Mouse (Mus musculus): Measurements from ENCODE around the gene Il12rb1. TPM values are rescaled to one million over a fixed set of nuclear protein-coding genes. Genes with fewer than 3 reads are reported as not detected.

Il12rb1 gene
- total RNA-seq, 1 experiment from 2014 or later, result not detected

DNA sequence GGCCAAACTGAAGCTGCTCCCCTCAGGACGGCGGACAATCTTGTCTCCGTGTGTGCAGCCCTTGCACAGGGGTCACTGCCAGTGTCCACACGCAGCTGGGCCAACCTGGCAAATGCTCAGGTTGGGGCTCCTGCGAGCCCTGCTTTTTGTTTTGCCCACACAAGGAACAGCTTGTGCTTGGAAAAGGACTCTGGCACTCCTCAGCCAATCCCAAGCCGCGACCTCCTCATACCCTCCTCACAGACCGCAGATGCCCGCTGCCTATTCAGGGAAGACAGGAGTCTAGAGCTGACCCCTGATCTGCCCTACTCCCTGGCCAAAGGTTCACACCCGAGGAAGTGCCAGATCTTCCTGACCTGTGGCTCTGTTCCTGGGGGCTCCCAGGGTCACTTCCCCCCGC lies 24.1 kb downstream of the Il12rb1 start:
- no peak for DNase-seq

- DNase-seq, result no peak
Measured at GRCm38 (mm10) chr8:70833018-70833482, 24.8 kb downstream of the Il12rb1 start.

DNA sequence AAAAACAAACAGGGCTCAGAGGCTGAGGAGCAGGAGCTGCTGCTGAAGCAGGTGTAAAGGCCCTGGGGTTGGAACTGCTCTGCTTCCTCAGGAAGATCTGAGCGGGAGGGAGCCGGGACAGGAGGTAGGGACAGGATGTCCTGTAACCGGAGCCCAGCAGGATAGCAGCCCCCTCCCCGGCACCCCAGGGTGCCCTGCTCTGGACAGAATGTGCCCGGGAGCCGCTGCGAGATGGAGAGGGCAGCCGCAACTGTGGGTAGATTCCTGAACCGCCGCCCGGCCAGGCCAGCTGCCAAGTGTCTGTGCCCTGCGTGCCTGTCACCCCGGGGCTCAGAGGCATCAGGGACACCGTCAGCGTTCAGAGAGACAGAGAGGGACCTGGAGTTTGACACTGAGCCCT lies 25.3 kb downstream of the Il12rb1 start:
- peak; percentile 79 for DNase-seq

DNA sequence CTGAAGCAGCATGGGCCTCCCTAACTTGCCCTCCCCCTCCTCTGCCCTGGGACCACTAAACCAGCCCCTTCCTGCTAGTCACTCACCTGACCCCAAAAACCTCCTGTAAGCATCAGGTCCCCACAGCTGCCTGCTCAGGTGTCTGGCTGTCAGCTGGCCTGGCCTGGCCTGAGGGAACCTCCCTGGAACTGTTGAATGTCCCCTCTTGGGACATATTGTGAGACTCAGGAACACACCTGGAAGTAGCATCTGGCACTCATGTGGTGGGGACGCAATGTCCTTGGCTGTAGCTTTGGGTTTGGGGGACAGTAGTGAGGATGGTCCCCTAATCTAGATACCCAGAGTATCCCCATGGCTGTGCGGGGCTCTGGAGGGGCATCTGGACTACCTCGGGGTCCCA lies 25.8 kb downstream of the Il12rb1 start:
- DNase-seq, result no peak

DNA sequence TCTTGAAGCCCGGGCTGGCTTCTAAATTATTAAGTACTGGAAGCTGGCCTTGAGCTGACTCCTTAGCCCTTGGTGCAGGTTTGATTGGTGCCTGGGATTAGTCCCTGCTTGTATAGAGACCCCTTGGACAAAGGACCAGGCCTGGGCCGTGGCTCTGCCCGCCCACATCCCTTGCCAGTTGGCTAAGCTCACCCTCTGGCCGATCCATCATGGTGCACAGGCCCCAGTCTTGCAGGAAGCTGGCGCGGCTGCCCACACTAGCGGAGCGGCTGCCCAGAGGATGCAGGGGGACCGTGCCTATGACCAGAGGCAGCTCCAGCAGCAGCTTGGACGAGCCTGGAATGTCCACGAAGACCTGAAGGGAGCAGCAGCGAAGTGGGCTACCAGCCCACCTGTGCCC lies 28.4 kb downstream of the Il12rb1 start:
- no peak for DNase-seq

DNA sequence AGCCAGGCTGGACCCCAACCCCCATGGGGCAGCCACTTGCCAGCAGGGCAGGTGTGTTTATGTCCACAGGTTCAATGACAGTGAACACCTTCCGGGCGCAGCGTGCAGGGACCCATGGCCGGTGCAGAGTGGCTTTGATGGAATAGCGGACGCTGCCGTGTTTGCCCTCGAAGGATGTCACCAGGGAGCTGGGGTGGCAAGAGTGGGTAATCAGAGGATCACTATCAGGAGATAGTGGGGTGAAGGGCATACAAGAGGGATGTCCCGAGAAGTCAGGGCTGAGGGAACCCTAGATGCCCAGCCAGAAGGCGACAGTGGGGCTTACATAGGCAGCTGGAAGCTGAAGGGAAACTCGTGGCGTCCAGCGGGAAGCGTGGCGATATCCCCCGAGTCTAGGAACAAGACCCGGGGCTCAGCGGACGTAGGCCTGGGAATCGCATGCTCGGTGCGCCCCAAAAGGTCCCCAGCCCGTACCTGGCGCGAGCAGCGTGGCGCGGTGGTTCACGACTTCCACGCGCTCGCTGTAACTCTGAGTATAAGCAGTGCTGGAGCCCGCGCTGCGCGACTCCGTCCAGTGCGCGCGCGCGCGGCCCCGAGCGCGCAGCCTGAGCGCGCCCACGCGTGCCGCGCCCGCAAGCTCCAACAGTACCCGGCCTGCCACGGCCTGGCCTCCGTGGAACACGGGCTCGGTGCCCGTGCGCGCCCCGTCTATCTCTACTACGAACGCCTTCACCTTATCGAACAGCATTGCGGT lies 30.6 kb downstream of the Il12rb1 start:
- DNase-seq, result no peak

GRCm38 (mm10) chr8:70839408-70840351 lies 31.4 kb downstream of the Il12rb1 start, which contains the start of gene Arrdc2:
Gene Arrdc2, minus strand, starts transcription at chr8:70839720.
- peak; percentile 97 for DNase-seq

GRCm38 (mm10) chr8:70840590-70840989 lies 32.3 kb downstream of the Il12rb1 start:
- DNase-seq, result no peak

- peak; percentile 89 for DNase-seq
Measured at GRCm38 (mm10) chr8:70841147-70842072, 33.2 kb downstream of the Il12rb1 start.

- DNase-seq, result no peak
Measured at GRCm38 (mm10) chr8:70842484-70842883, 34.2 kb downstream of the Il12rb1 start.

DNA sequence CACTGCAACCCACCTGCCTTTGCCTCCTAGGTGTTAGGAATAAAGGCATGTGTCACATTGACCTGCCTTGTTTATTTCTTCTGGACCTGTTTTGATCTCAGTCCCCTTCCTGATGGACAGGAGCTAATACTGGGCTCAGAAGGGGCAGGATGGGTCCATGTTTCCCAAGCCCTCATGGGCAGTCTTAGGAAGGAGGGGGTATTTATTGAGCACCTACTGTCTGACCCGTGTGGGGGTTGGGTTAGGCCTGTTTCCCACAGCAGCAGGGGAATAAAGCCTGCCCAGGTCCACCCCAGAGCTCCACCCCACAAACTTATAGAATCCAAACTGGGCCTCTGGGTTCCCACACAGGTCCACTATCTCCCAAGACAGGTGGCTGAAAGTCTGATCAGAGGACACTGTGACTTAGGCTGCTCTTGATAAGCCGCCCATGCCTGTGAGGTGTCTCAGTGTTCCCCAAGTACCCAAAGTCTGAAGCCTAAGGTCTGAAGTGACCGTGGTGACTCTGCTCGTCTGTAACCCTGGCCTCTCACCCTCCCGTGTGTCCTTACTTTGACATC lies 35.0 kb downstream of the Il12rb1 start:
- DNase-seq, result no peak

DNA sequence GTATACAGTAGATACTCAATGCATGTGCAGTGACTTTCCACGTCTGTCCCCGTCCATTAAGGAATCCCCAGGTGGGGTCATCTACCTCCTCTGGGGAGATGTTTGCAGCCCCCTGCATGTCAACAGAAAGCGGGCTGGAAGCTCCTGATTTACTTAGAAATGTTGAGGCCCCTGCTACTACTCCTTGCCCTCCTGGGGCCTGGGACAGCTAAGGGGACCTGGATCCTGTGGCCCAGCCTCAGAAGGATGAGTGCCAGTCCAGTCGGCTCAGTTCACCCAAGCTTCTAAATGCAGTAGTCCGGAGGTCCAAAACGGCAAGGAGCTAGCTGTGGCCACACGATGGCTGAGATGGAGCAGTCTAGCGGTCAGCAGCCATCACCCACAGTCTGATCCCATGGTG lies 35.7 kb downstream of the Il12rb1 start:
- DNase-seq, result no peak

DNA sequence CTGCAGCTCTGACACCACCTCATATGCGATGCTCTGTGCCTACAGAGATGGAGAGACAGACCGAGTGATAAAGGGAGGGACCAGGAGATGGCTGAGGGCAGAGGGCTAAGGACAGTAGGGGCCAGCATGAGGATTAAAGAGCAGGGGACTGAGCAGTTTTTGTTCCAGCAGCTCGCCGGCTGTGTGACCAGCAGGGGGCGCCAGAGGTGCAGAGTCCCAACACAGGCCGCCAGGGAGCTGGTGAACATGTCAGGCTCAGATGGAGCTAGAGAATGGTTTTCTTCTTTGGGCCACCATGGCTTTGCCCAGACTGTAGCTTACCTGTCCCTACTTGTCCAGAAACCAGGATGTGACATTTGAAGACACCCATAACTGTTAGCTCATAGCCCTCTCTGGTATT lies 36.3 kb downstream of the Il12rb1 start:
- DNase-seq, result peak; percentile 95

DNA sequence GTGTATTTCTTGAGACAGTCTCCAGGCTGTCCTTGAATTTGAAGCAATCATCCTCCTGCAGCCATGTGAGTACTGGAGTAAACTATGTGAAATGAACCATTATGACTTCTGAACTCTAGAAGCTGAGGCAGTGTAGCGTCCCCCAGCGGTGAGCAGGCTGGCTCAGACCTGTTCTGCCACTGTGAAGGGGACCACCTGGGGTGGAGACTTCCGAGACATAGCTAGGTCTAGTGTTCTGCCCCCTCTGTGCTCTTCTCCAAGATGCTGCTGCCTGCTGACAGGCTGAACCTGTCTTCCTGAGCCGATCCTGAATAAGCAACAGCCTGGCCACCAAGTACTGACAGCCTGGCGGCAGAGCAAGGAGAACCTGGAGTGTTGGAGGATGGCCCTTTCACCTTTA lies 36.9 kb downstream of the Il12rb1 start:
- no peak for DNase-seq

DNA sequence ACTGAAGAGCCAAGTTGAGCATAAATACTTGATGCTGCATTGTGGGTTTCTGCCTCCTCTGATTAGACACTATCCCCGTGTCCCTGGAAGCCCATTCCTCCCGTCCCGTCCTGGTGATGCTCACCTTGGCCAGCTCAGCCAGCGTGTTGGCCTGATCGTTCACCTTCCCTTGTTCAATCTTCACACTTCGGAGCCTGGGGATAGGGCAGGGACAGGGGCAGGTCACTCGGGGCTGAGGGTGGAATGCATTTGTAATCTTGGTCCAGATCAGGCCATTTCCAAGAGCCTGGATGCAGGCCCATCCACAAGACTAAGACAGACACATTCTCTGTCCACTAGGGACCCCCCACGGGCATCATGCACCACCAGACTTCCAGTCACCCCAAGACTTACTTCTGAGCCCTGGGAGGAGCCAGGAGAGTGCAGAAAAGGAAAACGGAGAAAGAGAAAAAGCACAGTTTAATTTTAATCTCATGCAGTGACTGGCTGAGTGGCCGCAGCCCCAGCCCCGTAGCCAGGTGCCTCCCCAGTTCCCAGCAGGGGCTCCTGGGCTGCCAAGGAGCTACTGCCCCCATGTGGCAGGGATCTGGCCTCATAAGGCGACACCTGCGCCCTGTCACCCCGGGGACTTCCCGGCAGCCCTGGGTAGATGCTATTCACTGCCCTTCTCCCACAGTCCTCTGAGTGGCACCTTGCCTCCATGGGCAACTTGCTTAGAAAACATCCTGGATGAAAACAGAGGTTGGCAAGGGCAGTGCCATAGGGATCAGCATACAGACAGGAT lies 38.3 kb downstream of the Il12rb1 start:
- no peak for DNase-seq

GRCm38 (mm10) chr8:70849333-70849990 lies 41.2 kb downstream of the Il12rb1 start:
- peak; percentile 24 for DNase-seq

- DNase-seq, result no peak
Measured at GRCm38 (mm10) chr8:70850132-70850845, 42.0 kb downstream of the Il12rb1 start.

DNA sequence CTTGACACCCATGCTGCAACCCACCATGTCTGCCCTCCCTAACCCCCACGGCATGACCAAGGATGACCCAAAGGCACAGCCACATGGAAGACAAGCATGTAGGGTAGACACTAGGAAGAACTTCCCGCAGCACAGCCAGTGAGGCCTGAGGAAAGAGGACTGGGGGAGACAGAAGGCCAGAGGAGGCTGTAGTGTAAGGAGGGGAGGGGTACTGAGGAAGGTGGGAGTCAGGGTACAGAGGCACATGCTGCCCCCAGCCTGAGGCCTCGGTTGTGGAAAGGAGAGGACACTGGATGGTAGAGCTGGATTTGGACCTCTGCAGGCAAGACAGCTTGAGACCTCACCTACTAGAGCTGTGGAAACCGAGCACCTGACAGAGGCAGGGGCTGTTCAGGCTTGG lies 42.7 kb downstream of the Il12rb1 start:
- DNase-seq, result no peak

DNA sequence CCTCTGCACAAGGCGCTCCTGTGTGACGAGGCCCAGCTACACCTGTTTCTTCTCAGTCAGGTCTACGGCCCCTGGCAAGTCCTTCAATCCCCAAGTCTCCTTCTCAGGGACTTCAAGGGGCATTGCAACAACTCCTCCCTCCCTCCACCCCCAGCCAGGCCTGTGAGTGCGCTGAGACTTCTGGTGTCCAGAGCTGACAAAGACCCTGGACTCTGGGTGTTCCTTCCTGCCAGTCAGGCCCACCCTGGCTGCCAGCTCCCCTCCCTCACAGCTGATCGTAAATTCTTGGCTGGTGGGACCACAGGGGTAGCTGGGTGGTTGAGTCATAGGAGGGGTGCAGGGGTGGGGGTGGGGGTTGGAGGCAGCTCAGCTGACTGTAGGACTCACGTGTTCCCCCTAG lies 43.6 kb downstream of the Il12rb1 start:
- no peak for DNase-seq

All from adrenal gland, postnatal 25 days (tissue).